Comparison of ENCODE assay signal across 8 mouse cellular contexts in the genomic region with DNA sequence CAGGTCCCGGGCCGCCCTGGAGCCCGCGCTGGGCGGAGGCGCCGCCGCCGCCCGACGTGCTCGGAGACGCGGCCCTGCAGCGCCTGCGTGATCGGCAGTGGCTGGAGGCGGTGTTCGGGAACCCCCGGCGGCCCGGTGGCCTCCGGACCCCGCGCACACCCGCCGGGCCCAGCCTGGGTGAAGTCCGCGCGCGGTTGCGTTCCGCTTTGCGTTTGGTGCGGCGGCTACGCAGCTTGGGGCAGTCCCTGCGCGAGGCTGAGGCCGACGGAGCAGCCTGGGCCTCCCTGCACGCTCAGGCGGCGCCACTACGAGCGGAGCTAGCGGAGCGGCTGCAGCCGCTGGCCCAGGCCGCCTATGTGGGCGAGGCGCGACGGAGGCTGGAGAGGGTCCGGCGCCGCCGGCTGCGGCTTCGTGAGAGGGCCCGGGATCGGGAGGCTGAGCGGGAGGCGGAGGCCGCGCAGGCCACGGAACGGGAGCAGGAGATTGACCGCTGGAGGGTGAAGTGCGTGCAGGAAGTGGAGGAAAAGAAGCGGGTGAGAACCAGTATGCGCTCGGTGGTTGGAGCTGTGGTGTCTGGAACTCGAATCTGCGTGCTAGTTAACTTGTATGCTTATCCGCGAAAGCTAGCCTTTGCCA. TPM values are rescaled to one million over a fixed set of nuclear protein-coding genes. Genes with fewer than 3 reads are reported as not detected.
A peak's percentile ranks its signal among the peaks of the same experiment; 100 is the strongest.
DNase-seq lines count a peak whose midpoint lies in the region; ATAC-seq lines count a peak whose summit lies in the region.

No protein-coding gene starts in this region.

- peak overlapping the region; percentile 98 for H3K27ac ChIP-seq in intestine, embryonic 15.5 days
- peak overlapping the region; percentile 81 for H3K27ac ChIP-seq in limb, embryonic 11.5 days (replicated peaks; ENCODE audit: low read depth, low read length)
- peak overlapping the region; percentile 81 for H3K27ac ChIP-seq in midbrain, embryonic 11.5 days (ENCODE audit: low read depth, low read length)

- H3K9me3 ChIP-seq in intestine, embryonic 15.5 days = no peaks in the 10 kb centered on the region
- H3K9me3 ChIP-seq in limb, embryonic 11.5 days (ENCODE audit: control insufficient read depth, low read length) = no peaks in the 10 kb centered on the region
- H3K9me3 ChIP-seq in midbrain, embryonic 11.5 days (ENCODE audit: control insufficient read depth, low read length) = no peaks in the 10 kb centered on the region

- DNase-seq in layer of hippocampus, adult 11-12 months (ENCODE audit: low spot score) = peak; percentile 28
- no peak for DNase-seq in layer of hippocampus, adult 9-10 months (ENCODE audit: low spot score)
- DNase-seq in cerebellum, postnatal 36 days = peak; percentile 47 to 48
- peak; percentile 50 for DNase-seq in gastrocnemius, postnatal 10 days
- DNase-seq in limb, embryonic 11.5 days (ENCODE audit: low spot score) = peak; percentile 60
- DNase-seq in midbrain, embryonic 11.5 days (ENCODE audit: low spot score, missing footprints) = peak; percentile 93
- DNase-seq in right cerebral cortex, postnatal 4 days = peak; percentile 33

- under 1% methylated on average over 77 of the region's 77 CpGs for WGBS in intestine, embryonic 15.5 days
- under 1% methylated on average over 77 of the region's 77 CpGs for WGBS in limb, embryonic 11.5 days
- WGBS in midbrain, embryonic 11.5 days = under 1% methylated on average over 76 of the region's 77 CpGs

- no peaks in the 10 kb centered on the region for H3K27me3 ChIP-seq in intestine, embryonic 15.5 days (replicated peaks)
- no peaks in the 10 kb centered on the region for H3K27me3 ChIP-seq in limb, embryonic 11.5 days (ENCODE audit: control insufficient read depth, insufficient read depth, low read length)
- no peaks in the 10 kb centered on the region for H3K27me3 ChIP-seq in midbrain, embryonic 11.5 days (ENCODE audit: control insufficient read depth, insufficient read depth, low read length)

- H3K36me3 ChIP-seq in intestine, embryonic 15.5 days = no peaks in the 10 kb centered on the region
- no peaks in the 10 kb centered on the region for H3K36me3 ChIP-seq in limb, embryonic 11.5 days (ENCODE audit: control insufficient read depth, insufficient read depth, low read length)
- H3K36me3 ChIP-seq in midbrain, embryonic 11.5 days (ENCODE audit: control insufficient read depth, insufficient read depth, low read length) = no peaks in the 10 kb centered on the region

- peak overlapping the region; percentile 98 for H3K4me3 ChIP-seq in intestine, embryonic 15.5 days (replicated peaks)
- peak overlapping the region; percentile 74 for H3K4me3 ChIP-seq in limb, embryonic 11.5 days (ENCODE audit: low read depth, low read length)
- H3K4me3 ChIP-seq in midbrain, embryonic 11.5 days (ENCODE audit: low read depth, low read length) = peak overlapping the region; percentile 99

- peak; percentile 80 for ATAC-seq in intestine, embryonic 15.5 days
- ATAC-seq in limb, embryonic 11.5 days (ENCODE audit: insufficient number of reproducible peaks, low FRiP score, low TSS enrichment, low read depth) = 0 out of 2 replicates have a peak, but pooled peaks have one; percentile 39
- ATAC-seq in midbrain, embryonic 11.5 days (ENCODE audit: low FRiP score) = peak; percentile 52; the same call in 1 of the 2 replicates

- peak overlapping the region; percentile 77 for H3K4me2 ChIP-seq in intestine, embryonic 15.5 days (replicated peaks)
- H3K4me2 ChIP-seq in limb, embryonic 11.5 days (ENCODE audit: low read depth, severe bottlenecking) = peak overlapping the region; percentile 59
- H3K4me2 ChIP-seq in midbrain, embryonic 11.5 days = peak overlapping the region; percentile 89

- peaks cover 8% of the 10 kb centered on the region for H3K4me1 ChIP-seq in intestine, embryonic 15.5 days (replicated peaks)
- H3K4me1 ChIP-seq in limb, embryonic 11.5 days (ENCODE audit: control insufficient read depth, insufficient read depth, low read length) = peaks cover 7% of the 10 kb centered on the region; the same call in 1 of the 2 replicates
- peaks cover 11% of the 10 kb centered on the region for H3K4me1 ChIP-seq in midbrain, embryonic 11.5 days (ENCODE audit: control insufficient read depth, insufficient read depth, low read length)

- H3K9ac ChIP-seq in intestine, embryonic 15.5 days = peak overlapping the region; percentile 91
- H3K9ac ChIP-seq in limb, embryonic 11.5 days (ENCODE audit: low read length) = peak overlapping the region; percentile 93
- H3K9ac ChIP-seq in midbrain, embryonic 11.5 days (ENCODE audit: low read length) = peak overlapping the region; percentile 93

RNA-seq across cellular contexts. Expression of a gene that starts 0.7 kb away (rescaled TPM):
- total RNA-seq in gastrocnemius, postnatal 10 days (2021) = 10 to 100 TPM; 11.2 to 13.9 TPM
- polyA plus RNA-seq in intestine, embryonic 15.5 days (2015; fragmentation: Nextera tagmentation; extraction: Ambion mirVana) = 8.7 TPM in 2 replicates
- 16.8 and 17.7 TPM in 2 replicates for polyA plus RNA-seq in limb, embryonic 11.5 days (2014; fragmentation: Nextera tagmentation; extraction: Ambion mirVana)
- 11.6 and 14.6 TPM in 2 replicates for polyA plus RNA-seq in midbrain, embryonic 11.5 days (2014; fragmentation: Nextera tagmentation; extraction: Ambion mirVana)

RNA-seq across cellular contexts. Expression of a gene that starts 14.2 kb away (rescaled TPM):
- 1 to 10 TPM in 1 of 2 experiments, under 1 TPM in 1; 0.52 to 1.1 TPM for total RNA-seq in gastrocnemius, postnatal 10 days (2021)
- 0.21 and 0.40 TPM in 2 replicates for polyA plus RNA-seq in intestine, embryonic 15.5 days (2015; fragmentation: Nextera tagmentation; extraction: Ambion mirVana)
- 0.47 and 0.96 TPM in 2 replicates for polyA plus RNA-seq in limb, embryonic 11.5 days (2014; fragmentation: Nextera tagmentation; extraction: Ambion mirVana)
- 0.27 and 0.37 TPM in 2 replicates for polyA plus RNA-seq in midbrain, embryonic 11.5 days (2014; fragmentation: Nextera tagmentation; extraction: Ambion mirVana)

RNA-seq across cellular contexts. Expression of a gene that starts 44.9 kb away (rescaled TPM):
- 10 to 100 TPM in 1 of 2 experiments, 1 to 10 TPM in 1; 8.9 to 10.7 TPM for total RNA-seq in gastrocnemius, postnatal 10 days (2021)
- polyA plus RNA-seq in intestine, embryonic 15.5 days (2015; fragmentation: Nextera tagmentation; extraction: Ambion mirVana) = 2.5 and 2.6 TPM in 2 replicates
- 0.64 and 1.0 TPM in 2 replicates for polyA plus RNA-seq in limb, embryonic 11.5 days (2014; fragmentation: Nextera tagmentation; extraction: Ambion mirVana)
- 0.16 and 0.36 TPM in 2 replicates for polyA plus RNA-seq in midbrain, embryonic 11.5 days (2014; fragmentation: Nextera tagmentation; extraction: Ambion mirVana)

RNA-seq across cellular contexts. Expression of a gene that starts 51.7 kb away (rescaled TPM):
- 10 to 100 TPM in 1 of 2 experiments, 1 to 10 TPM in 1; 7.2 to 11.5 TPM for total RNA-seq in gastrocnemius, postnatal 10 days (2021)
- 4.2 and 4.7 TPM in 2 replicates for polyA plus RNA-seq in intestine, embryonic 15.5 days (2015; fragmentation: Nextera tagmentation; extraction: Ambion mirVana)
- polyA plus RNA-seq in limb, embryonic 11.5 days (2014; fragmentation: Nextera tagmentation; extraction: Ambion mirVana) = 7.5 and 9.7 TPM in 2 replicates
- polyA plus RNA-seq in midbrain, embryonic 11.5 days (2014; fragmentation: Nextera tagmentation; extraction: Ambion mirVana) = 5.6 and 5.9 TPM in 2 replicates

RNA-seq across cellular contexts. Expression of a gene that starts 52.5 kb away (rescaled TPM):
- 10 to 100 TPM; 61.8 to 64.5 TPM for total RNA-seq in gastrocnemius, postnatal 10 days (2021)
- polyA plus RNA-seq in intestine, embryonic 15.5 days (2015; fragmentation: Nextera tagmentation; extraction: Ambion mirVana) = 45.8 and 48.5 TPM in 2 replicates
- polyA plus RNA-seq in limb, embryonic 11.5 days (2014; fragmentation: Nextera tagmentation; extraction: Ambion mirVana) = 54.1 and 59.1 TPM in 2 replicates
- polyA plus RNA-seq in midbrain, embryonic 11.5 days (2014; fragmentation: Nextera tagmentation; extraction: Ambion mirVana) = 45.8 and 54.3 TPM in 2 replicates
